Mouse (Mus musculus) left cerebral cortex, postnatal 25 days (tissue): ENCODE measurements around the gene Plcb4. TPM values are rescaled to one million over a fixed set of nuclear protein-coding genes. Genes with fewer than 3 reads are reported as not detected.

Source experiments
- DNase-seq, 2 experiments: peaks; one replicate each; pipeline ENCODE4 v3.0.0; 2022; ENCODE audit warnings: low spot score in 2 of 2, mixed read lengths in 1 of 2
- intact Hi-C: fragments of 180-260 bp; cut with DNase I; formaldehyde crosslinking; loops from one replicate; pipeline ENCODE4 v1.15.1; 2025
- total RNA-seq, 2 experiments: library from RNA; stranded (reverse); gene quantifications; 2 replicates each; pipeline ENCODE4 v1.2.3; 2021

The Plcb4 gene
- total RNA-seq, result 10 to 100 TPM; 67.8 to 69.8 TPM

DNA sequence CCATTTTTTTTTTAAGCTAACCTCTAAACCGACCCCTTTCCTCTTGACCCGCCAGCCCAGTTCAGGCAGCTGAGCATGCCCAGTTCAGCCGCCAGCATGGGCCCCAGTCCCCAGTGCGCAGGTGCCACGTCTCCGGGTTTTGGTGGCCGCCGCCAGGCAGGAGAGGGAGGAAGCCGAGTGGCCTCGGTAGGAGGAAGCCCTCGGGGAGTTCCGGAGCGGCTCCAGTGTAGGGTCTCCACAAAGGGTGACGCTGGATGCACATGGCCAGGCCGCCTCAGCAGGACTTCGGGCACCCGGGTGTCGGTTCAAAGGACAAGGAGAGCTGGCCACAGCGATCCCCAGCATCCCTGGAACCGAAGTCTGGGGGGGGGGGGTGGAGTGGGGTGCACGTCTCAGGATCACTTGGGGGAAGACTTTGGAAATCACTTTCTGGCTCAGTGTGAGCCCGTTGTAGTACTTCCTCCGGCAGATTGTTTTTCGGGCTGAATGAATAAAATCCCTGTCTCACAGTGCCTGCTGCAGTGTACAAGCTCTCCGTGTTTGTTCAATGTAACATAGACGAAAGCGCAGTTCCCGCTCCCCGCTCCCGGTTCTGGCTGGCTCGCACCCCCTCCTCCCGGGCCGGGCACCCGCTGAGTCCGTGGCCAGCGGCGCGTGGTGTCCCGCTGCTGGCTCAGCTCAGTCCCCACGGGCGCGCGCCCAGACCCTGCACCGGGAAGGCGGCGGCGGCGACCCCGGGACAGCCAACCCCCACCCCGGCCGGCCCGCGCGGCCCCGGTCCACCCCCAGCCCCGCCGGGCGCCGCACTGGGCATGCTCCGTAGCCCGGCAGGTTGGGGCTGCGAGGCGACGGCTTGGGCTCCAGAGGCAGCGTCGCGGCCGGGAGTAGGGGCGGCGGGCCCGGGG lies at the start of gene Plcb4:
TSS of gene Plcb4 (plus strand) at position 526 of the 905 bp plus-strand sequence.
- peak; percentile 71 to 88 for DNase-seq
- intact Hi-C loops, result loop anchor here (2.0 to 5.0 kb wide), 3 partner anchors 52 to 269 kb away; no protein-coding TSS in a partner anchor

DNA sequence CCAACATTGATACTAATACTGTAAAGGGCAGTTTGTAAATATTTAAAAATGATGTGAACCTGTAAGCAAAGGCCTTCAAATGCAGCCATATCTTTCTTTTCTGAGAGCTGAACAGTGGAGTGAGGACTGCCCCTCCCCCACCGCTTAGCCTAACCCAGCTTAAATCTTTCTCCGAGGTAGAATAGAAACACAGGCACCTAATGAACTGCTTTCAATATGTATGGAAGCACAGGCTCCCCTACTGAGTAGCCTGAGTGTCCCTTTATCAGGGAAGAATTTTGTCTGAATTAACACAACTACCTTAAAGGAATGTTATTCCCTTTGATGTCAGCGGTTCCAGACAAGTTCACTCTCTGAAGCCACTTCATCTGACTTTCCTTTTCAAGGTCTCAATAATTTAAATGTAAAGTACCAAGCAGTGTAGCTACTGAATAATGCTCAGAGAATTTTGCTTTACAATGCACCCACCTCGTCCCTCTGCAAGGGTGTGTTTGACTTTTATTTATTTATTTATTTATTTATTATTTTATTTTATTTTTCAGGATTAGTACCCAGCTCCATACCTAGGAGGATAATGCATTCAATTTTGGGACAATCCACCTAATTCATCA lies 44.1 kb upstream of the Plcb4 start:
- no peak for DNase-seq
- intact Hi-C loops, result no loop called here

DNA sequence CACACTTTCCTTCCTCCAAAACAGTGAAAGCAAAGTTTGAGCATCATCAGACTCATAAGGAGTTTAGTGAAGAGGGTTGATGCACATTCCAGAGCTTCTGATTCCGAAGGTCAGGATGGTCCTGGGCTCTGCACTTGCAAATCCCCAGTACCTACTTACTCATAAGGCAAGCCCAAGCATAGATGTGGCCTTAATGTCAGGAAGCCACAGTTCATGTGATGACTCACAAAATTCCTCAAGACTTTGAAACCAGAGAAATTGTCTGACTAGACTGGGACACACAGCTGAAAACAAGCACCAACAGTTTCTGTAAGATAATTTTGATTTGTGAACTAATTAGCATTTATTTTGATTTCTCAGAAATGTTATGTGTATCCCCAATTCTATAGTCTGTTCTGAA lies 42.7 kb upstream of the Plcb4 start:
- no peak for DNase-seq
- intact Hi-C loops, result no loop called here

DNA sequence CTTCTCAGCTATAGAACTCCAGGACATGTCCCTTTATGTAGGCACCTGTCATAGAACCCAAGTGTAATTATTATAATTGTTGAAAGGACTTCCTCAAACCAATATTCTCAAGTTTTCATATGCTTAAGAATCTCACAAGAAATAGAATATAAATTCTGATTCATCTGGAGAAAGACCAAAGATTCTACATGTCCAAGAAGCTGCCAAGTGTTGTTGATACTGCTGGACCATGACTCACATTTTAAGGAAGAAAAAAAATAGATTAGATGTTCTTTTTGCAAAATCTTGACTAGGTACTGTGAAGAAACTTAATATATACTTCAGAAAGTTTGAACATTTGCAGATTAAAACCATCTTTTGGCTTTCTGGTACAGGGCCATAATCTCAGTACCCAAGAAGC lies 40.3 kb upstream of the Plcb4 start:
- intact Hi-C loops, result no loop called here
- no peak for DNase-seq

DNA sequence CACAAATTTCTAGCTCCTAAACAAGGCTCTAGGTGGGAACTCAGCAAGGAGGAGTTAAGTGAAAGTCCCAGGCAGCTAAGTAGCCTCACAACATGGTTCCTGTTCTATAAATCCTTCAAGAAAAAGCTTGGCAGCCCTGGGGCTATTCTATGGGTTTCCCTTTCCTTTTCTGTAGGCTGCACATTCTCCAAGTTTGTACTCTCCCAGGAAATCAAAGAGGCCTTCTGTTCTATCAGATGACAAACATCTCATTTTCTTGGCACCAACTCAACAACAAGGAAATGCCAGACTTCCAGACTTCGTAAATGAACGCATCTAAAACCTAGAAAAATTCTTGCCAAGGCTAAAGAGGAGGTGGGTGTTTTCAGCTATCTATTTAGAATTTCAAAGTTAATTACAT lies 38.9 kb upstream of the Plcb4 start:
- peak; percentile 9 to 29 for DNase-seq
- intact Hi-C loops, result no loop called here

DNA sequence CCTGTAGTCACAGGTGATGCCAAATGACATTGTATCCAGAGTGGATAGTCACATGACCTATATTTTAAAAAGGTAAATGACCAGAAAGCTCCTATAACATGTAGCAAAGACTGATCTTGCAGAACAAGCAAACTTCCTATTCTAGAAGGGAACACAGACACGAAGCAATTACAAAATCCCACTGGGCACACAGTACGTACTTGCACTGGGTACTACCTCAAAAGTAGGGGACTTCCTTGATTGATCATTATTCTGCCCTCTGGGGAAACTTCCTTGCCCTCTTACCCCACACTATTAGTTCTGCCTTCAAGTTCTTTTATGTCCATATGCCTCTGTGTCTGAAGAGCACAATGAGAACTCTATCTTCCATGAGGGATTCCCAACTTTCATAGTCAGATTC lies 31.0 kb upstream of the Plcb4 start:
- intact Hi-C loops, result no loop called here
- DNase-seq, result no peak

DNA sequence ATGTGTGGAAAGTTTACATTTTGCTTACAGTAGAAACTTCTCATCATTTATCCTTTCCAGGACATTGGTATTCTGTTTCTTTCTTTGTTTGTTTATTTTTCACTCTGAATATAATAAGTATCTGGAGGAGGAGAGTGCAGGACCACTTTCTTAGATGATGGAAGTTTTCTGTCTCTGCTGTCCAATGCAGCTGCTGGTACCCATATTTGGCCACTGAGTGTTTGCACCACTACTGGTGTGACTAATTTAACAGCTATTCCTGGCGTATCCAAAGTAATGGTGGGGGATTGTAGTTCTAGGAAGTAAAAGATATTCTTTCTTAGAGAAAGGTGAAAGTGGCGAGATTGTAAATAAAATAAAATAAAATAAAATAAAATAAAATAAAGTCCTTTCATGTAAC lies 21.6 kb upstream of the Plcb4 start:
- DNase-seq, result no peak
- intact Hi-C loops, result no loop called here

DNA sequence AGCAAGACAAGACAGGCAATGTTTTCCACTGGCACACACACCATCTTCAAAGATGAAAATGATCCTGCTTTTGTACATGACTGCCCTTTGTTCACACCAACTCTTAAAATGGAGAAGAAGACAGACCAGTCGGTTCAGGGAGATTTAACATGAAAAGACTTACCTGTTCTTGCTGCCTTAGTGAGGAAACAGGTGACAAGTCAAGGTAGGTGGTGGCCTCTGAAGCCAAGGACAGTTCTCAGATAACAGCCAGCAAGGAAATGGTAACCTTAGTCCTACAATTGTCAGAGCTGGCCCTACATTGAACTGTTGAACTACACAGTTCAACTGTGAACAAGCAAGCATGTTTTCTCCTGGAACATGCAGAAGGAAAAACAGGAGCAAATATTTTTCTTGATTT lies 17.8 kb upstream of the Plcb4 start:
- intact Hi-C loops, result no loop called here
- no peak for DNase-seq

DNA sequence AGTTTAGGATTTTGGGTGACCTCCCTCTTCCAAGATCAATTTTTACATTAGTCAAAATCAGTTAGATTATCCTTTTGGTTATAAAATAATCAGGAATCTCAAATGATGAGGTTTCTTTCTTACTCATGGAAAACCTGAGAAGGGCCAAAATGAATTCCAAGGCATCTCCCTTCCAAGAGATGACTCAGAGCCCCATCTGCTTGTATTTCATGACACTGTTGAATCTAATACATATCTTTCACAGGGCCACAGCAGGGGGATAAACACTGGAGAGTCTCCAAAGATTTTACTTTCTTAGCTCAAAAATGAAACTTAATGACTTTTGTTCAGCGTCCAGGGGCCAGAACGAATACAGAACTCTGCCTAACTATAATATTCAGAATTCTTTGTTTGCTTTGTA lies 17.2 kb upstream of the Plcb4 start:
- intact Hi-C loops, result no loop called here
- peak in 1 of 2 experiments; percentile 41 for DNase-seq

DNA sequence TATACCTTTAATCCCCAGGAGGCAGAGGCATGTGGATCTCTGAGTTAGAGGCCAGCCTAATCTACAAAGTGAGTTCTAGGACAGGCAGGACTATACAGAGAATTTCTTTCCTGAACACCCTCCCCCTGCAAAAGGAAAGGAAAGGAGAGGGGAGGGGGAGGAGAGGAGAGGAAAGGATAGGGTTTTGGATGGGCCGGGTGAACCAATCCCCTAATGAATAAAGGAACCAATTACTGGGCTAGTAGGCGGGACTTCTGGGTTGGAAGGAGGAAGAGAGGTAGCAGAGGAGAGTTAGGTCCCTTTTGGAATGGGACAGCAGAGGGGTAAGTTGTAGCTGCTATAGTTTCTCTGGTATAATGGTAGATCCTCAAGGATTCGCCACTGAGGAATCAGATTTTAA lies 12.6 kb upstream of the Plcb4 start:
- DNase-seq, result no peak
- intact Hi-C loops, result no loop called here

DNA sequence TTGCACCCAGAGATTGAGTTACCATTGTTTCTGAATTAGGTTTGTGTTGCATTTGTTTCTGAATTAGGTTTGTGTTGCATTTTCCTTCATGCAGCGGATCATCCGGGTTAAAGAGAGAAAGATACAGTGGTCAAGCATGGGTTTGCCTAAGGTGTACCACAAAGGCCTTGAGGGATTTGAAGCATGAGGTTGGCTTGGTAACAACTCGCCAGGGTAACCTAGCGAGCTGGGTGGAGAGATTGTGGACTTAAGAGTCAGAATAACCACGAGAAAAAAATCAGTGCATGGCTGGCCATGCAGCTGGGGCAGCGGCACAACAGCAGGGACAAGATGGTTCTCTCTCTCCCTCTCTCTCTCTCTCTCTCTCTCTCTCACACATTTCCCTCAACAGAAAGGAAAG lies 12.2 kb upstream of the Plcb4 start:
- intact Hi-C loops, result no loop called here
- DNase-seq, result no peak

DNA sequence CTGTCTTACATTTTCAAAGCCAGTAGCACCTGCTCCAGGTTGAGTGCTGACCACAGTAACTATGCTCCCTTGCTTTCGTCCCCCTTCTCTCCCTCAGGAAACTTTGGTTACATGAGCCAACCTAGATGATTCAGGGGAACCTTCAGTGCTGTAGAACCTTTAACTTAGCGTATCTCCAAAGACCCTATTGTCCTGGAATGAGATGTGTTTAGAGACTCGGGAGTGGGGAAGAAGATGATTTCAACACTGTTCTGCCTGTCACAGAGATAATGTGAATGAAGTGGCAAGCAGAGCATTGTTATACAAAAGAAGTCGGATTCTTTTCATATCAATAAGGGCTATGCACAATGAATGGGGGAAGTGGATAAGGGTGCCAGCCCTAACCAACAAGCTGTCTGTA lies 10.8 kb upstream of the Plcb4 start:
- intact Hi-C loops, result no loop called here
- DNase-seq, result no peak

DNA sequence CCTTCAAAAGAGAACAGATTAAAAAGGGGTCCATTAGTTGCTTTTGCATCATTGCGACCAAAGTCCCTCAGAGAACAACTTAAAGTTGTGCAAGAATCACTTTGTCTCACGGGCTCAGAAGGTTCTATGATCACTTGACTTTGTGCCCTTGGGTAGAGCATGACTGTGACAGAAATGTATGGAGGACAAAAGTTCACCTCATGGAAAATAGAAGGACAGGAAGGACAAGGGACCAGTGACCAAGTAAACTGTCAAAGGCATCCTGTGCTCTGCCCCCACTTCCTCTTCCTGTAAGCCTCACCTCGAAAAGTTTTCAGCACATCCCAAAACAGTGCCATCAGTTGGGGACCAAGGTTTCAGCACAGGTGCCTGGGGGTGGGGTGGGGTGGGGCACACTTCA lies 7.9 kb upstream of the Plcb4 start:
- intact Hi-C loops, result no loop called here
- DNase-seq, result no peak

DNA sequence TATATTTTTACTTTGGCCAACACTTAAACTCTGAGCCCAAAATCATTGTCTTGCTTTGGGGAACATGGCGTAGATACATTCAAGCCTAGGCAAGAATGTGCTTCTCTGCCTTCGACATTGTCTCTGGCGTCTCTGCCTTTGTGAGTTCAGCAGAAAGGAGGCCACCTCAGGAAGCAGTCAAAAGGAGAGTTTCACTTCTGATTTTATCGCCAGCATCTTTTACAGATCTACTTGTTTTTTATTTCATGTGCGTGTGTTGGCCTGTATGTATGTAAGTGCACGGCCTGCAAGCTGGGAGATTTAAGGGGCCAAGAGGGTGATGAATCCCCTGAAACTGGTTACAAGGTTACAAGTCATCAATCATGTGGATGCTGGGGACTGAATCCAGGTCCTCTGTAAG lies 6.8 kb upstream of the Plcb4 start:
- no peak for DNase-seq
- intact Hi-C loops, result no loop called here

DNA sequence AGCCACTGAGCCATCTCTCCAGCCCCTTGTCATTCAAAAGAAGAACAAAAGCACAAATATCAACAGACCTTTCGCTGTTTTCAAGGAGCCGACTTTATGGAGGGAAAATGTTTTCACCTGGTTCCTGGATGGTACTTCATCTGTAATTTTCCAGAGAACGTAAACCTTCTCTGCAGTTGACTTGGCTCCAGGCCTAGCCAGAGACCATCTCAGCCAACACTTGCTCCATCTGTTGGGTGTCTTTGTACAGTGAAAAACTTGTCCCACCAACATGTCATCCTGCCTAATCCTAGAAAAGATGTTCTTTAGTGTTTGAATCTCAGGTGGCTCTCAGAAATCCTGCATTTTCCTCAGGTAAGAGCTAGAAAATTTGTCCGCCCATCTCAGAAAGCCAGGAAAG lies 6.4 kb upstream of the Plcb4 start:
- no peak for DNase-seq
- intact Hi-C loops, result no loop called here

DNA sequence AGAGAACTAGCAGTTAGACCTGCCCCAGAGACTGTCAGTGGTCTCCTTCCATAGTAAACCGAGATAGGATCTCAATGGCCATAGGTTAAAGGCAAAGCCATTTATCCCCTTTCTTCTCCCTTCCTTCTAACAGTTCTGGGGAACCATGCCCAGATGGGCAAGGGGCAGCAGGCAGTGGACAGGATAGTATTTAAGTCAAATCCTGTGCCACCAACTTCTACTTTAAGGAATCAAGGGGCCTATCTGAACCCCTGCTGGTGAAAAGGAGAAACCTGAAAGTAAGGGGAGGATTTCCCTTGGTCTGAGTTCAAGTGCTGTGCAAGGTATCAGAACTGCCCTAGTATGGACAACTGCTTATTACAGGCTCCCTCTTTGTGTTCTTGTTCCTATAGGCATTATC lies 2.9 kb upstream of the Plcb4 start:
- no peak for DNase-seq
- intact Hi-C loops, result loop anchor here (5.0 kb wide), 2 partner anchors 99 to 271 kb away; no protein-coding TSS in a partner anchor

DNA sequence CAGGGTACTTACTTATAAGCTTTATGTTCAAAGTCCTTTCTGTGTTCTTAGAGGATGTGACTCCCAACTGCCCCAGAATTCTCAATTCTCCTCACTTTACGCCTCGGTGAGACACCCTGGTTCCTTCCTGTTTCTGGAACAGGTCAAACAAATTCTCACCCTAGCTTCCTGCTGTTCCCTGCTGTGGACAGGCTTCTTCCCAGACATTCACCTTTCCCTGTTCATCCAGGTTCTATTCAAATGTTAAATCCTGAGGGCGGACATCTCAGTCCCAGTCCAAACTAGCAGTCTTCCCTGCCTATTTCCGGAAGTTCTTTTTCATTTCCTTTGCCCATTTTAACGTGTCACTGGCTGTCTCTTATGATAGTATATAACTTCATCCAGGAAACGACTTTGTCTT lies 2.2 kb upstream of the Plcb4 start:
- intact Hi-C loops, result loop anchor here (5.0 kb wide), 2 partner anchors 99 to 271 kb away; no protein-coding TSS in a partner anchor
- DNase-seq, result no peak

DNA sequence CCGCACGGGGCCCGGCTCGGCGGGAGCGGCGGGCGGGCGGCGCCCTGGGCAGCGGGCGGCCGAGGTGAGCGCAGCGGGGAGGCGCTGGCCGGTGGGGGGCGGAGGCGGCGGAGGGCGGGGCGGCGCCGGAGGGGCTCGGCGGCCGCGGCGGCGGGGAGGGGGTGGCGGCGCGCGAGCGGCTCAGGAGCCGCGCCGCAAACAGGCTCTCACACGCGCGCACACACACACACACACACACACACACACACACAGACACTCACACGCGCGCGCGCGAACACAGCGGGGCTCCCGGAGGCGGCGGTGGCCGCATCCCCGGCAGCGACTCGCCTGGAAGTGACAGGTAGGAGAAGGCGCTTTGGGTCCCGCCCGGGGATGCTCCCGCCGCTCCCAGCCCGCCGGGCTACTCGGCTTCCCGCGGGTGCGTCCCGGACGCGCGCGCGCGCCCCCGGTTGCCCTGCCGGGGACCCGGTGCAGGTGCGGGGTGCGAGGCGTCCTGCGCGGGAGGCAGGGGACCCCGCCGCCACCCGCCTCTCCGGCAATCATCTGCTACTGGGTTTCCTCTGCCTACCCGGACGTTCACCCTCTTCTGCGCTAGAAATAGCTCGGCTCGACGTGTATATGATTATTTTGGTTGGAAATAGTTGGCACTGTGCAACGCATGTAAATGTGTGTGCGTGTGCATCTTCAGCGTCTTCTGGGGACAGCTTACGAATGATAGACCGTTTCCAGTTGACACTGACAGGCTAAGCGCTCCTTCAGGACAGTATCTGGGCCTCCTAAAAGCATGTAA lies 775 bp downstream of the Plcb4 start:
- intact Hi-C loops, result loop anchor here (2.0 to 5.0 kb wide), 3 partner anchors 51 to 268 kb away; no protein-coding TSS in a partner anchor
- DNase-seq, result peak; percentile 46 to 48

DNA sequence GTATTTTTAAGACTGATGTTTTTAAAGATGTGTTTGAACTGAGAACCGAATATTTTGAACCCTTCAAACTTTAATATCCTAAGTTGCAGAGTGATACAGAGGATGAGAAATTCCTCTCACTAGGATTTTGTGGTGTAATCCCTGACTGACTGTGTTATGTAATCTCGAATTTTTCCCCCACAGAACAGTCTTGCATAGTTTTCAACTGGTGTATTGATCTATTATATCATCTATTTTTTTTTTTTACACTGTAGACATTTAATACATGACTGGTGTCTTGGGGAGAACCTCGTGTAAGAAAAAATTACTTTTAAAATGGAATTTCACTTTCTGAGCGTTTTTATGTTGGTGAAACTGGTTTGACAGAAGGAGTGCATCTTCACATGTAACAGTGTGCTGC lies 2.0 kb downstream of the Plcb4 start:
- no peak for DNase-seq
- intact Hi-C loops, result no loop called here

DNA sequence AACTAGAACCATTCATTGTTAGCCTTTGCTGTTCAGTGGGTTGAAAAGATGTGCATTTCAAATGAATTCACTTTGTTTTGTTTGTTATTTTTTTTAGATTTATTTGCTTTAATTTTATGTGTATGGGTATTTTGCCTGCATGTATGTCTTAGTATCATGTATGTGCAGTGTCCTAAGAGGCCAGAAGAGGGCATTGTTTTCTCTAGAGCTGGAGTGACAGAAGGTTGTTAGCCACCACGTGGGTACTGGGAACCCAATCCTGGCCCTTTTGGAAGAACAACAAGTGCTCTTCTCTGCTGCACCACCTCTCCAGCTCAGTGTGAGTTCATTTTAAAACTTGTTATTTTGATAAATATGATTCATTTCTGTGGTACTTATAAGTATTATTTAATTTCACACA lies 5.0 kb downstream of the Plcb4 start:
- intact Hi-C loops, result no loop called here
- no peak for DNase-seq
